Mouse (Mus musculus): ENCODE measurements at regions not wholly inside any gene's neighbourhood (a gene's known extent, or its start where the extent isn't known, plus 50 kb on each side); places are given as distances from the start of the nearest gene placed in this dataset.

- TF ChIP-seq CTCF (IDR thresholded peaks at IDR 0.05; ENCODE audit: extremely low read depth, insufficient read length, insufficient replicate concordance, low read depth, low read length) (no peak), POLR2A (IDR thresholded peaks at IDR 0.05; ENCODE audit: low read depth, low read length) (no peak)
Measured at GRCm38 (mm10) chr2:72612221-72612620, 136.3 kb downstream of the Cdca7 start.

All from small intestine, adult 2 months (tissue).